Mouse (Mus musculus): Measurements from ENCODE around the gene Map3k5.

DNA sequence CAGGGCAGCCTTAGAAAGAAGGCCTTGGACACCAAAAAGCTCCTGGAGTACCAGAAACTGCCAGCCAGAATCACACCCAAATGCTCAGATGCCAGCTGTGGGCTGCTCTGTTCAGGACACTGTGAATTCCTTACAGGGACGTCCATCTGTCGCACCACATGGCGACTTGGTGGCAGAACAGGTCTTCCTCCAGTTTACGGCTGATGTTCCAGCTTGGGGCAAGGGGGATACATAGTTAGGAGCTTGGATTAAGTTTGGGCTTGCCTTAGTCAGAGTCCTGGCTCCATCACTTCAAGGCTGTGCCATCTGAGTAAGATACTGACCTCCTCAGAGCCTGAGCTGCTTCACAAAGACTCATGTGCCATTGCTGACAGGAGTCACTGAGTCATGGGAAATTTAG, 187.7 kb downstream of the Map3k5 start:
- TF ChIP-seq POLR2A (IDR thresholded peaks at IDR 0.05; ENCODE audit: insufficient read depth, low read depth, low read length), result no peak
- TF ChIP-seq CTCF (IDR thresholded peaks at IDR 0.05; ENCODE audit: insufficient read depth, low read depth, low read length), result no peak

Data from olfactory bulb, adult 2 months (tissue).